Mouse (Mus musculus) intestine, embryonic 16.5 days (tissue): ENCODE data around the gene Nedd9. TPM values are rescaled to one million over a fixed set of nuclear protein-coding genes. Genes with fewer than 3 reads are reported as not detected.
A peak's percentile ranks its signal among the peaks of the same experiment; 100 is the strongest.

Experiments
- ATAC-seq: fragments of 200-750 bp; cut with Nextera tagmentation; 2 replicates; pipeline ENCODE4 v1.8.0; 2017; ENCODE audit warnings: moderate TSS enrichment, moderate library complexity
- H3K27ac ChIP-seq: fragments of 300-500 bp; sonication (generic); 2 replicates; pipeline ENCODE4 v1.5.1; 2014; ENCODE audit warnings: mild to moderate bottlenecking, low read length
- H3K27me3 ChIP-seq: fragments of 300-500 bp; sonication (generic); replicated peaks from 2 replicates; pipeline ENCODE4 v1.6.1; 2014; ENCODE audit warnings: low read length, control low read depth, mixed read lengths; ENCODE audit not compliant: control insufficient read depth, insufficient read depth
- H3K36me3 ChIP-seq: fragments of 300-500 bp; sonication (generic); 2 replicates; pipeline ENCODE4 v1.6.1; 2014; ENCODE audit warnings: low read length, control low read depth; ENCODE audit not compliant: control insufficient read depth, insufficient read depth
- H3K4me1 ChIP-seq: fragments of 300-500 bp; sonication (generic); 2 replicates; pipeline ENCODE4 v1.6.1; 2014; ENCODE audit warnings: low read length, control low read depth, mixed read lengths; ENCODE audit not compliant: control insufficient read depth, insufficient read depth
- H3K4me2 ChIP-seq: fragments of 300-500 bp; sonication (generic); 2 replicates; pipeline ENCODE4 v1.6.1; 2014; ENCODE audit warnings: low read depth, low read length, control low read depth
- H3K4me3 ChIP-seq: fragments of 300-500 bp; sonication (generic); 2 replicates; pipeline ENCODE4 v1.5.1; 2014; ENCODE audit warnings: mild to moderate bottlenecking, low read length
- H3K9ac ChIP-seq: fragments of 300-500 bp; sonication (generic); 2 replicates; pipeline ENCODE4 v1.6.1; 2014; ENCODE audit warnings: low read depth, low read length
- H3K9me3 ChIP-seq: fragments of 300-500 bp; sonication (generic); 2 replicates; pipeline ENCODE4 v1.6.1; 2016; ENCODE audit warnings: low read length, control low read depth; ENCODE audit not compliant: control insufficient read depth
- WGBS: fragments of 180-500 bp; shearing (Covaris S2); extraction: QIAGEN DNeasy Blood & Tissue Kit; methylation state at CpG from one replicate; pipeline ENCODE4 v1.1.7; 2014; 5-methylcytosine and 5-hydroxymethylcytosine counted together
- polyA plus RNA-seq: library from polyadenylated mRNA; unstranded; fragments of >200 nt; fragmentation: Nextera tagmentation; extraction: Ambion mirVana; gene quantifications from 2 replicates; pipeline ENCODE4 v1.2.1, GENCODE M21; 2015

The Nedd9 gene
- polyA plus RNA-seq, 1 experiment from 2014 or later = 38.5 TPM

DNA sequence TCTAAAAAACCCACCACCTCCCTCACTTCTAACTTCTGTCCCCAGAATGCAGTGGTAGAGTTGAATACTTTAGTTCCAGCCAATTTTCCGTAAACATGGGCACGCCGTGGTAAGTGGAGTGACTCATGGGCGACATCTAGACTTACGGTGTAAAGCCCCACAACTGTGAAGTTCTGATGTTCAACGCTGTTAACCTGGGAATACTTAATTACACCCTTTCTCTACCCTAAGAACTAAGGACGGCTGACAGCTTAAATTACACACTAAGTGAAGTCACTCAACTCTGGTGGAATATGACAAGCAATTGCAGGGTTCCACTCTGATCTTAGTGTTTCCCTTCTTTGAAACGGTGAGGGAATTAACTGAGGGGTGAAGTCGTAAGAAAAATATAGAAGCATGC, 122.9 kb downstream of the Nedd9 start:
- WGBS = 82% methylated on average over 9 of the region's 9 CpGs
- no peaks in the 10 kb centered on the region for H3K27me3 ChIP-seq
- H3K4me2 ChIP-seq = no peak overlapping the region
- H3K9me3 ChIP-seq = no peaks in the 10 kb centered on the region
- H3K4me3 ChIP-seq = no peak overlapping the region
- ATAC-seq = no peak
- H3K9ac ChIP-seq = no peak overlapping the region
- no peaks in the 10 kb centered on the region for H3K36me3 ChIP-seq
- H3K27ac ChIP-seq = no peak overlapping the region
- peaks cover 12% of the 10 kb centered on the region for H3K4me1 ChIP-seq

DNA sequence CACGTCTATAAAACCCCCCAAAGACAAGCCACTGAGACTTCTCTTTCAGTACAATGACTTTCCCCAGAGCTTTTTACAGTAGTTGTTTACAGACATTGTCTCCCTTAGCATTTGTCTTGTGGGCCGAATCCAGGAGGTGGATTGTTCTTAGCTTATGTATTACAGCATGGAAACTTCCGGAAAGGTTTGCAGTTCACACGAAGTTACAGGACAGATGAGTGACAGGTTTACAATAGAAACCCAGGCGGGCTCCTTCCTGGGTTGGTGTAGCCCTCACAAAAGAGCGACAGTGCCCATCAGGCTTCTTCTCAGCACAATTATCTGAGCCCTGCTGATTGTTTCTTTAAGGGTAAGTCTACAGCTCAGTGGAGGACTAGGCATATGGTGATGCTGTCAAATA, 124.3 kb downstream of the Nedd9 start:
- Histone ChIP-seq H3K36me3 (no peaks in the 10 kb centered on the region), H3K4me1 (peaks cover 12% of the 10 kb centered on the region), H3K9ac (no peak overlapping the region), H3K9me3 (no peaks in the 10 kb centered on the region), H3K27ac (no peak overlapping the region), H3K4me2 (no peak overlapping the region), H3K27me3 (no peaks in the 10 kb centered on the region), H3K4me3 (no peak overlapping the region)
- no peak for ATAC-seq
- WGBS = 65% methylated on average over 6 of the region's 6 CpGs

DNA sequence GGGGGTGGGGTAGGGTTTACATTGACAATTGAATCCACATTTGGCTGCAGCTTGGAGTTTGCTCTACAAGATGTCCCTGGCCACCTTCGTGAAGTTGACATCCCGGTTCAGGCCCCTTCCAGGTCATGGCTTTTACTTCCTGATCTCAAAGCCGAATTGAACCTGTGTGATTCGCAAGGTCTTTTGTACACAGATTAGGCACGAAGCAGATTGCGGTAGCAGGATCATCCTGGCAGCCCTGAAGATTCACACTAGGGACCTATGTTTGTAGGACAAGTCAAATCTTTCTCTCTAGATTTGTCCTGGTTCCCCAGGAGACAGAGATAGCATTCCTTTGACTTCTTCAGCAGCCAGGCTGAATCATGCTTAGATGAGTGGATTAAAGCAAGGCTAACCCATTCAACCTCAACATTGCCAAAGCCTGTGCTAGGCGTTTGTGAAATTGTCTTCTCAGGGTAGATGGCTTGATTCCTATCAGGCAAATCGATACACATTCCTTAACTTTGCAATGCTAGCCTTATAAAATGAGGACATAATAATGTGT, 126.8 kb downstream of the Nedd9 start:
- no peak for ATAC-seq
- Histone ChIP-seq H3K4me3 (no peak overlapping the region), H3K36me3 (no peaks in the 10 kb centered on the region), H3K9me3 (no peaks in the 10 kb centered on the region), H3K9ac (0 out of 2 replicates have a peak overlapping the region, but pooled peaks have one; percentile 25), H3K27ac (no peak overlapping the region), H3K4me1 (peaks cover 19% of the 10 kb centered on the region), H3K27me3 (no peaks in the 10 kb centered on the region), H3K4me2 (peak overlapping the region; percentile 63; the same call in 1 of the 2 replicates)
- WGBS = 41% methylated on average over 8 of the region's 8 CpGs

DNA sequence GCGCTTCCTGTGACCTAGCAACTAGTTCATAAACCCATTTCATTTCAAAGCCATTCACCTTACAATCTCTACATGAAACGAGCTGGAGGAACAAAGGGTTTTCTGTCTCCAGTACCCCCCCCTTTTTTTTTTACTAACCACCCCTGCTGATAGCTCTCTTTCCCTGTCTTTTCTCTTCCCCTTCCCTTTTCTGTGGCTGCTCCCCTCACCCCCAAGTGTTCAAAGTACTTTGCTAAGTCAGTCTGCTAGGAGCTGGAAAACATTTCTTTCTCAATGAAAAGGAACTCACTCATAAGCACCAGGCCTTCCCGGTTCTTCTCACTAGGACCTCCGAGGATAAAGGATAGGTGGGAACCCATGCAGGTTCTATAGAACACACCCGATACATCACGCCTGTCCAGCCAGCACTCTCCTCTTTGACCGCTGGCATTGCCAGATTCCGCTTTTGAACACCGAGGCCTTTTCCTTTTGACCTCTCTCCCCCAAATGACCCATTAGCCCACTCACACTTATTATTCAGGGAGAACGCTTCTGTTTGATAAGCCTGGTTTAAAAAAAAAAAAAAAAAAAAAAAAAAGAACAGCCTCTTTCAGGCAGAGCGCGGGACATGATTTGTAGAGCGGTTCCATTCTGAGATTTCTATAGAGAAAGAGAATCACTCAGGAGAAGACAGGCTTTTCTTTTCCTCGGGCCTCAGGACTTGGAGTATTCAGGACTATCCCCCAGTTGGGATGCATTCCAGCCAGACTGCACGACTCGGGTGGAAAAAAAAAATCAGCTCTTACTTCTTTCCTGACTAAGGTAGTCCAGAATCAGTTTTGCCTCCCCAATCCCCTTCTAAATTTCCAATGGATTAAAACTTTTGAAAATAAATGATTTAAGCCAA, 127.6 kb downstream of the Nedd9 start:
- H3K27ac ChIP-seq = peak overlapping the region; percentile 75
- no peaks in the 10 kb centered on the region for H3K36me3 ChIP-seq
- H3K27me3 ChIP-seq = no peaks in the 10 kb centered on the region
- peak; percentile 12; the same call in 1 of the 2 replicates for ATAC-seq
- H3K4me1 ChIP-seq = peaks cover 19% of the 10 kb centered on the region
- H3K9me3 ChIP-seq = no peaks in the 10 kb centered on the region
- H3K4me2 ChIP-seq = peak overlapping the region; percentile 63
- peak overlapping the region; percentile 84 for H3K9ac ChIP-seq
- H3K4me3 ChIP-seq = peak overlapping the region; percentile 77
- WGBS = 6% methylated on average over 16 of the region's 16 CpGs

DNA sequence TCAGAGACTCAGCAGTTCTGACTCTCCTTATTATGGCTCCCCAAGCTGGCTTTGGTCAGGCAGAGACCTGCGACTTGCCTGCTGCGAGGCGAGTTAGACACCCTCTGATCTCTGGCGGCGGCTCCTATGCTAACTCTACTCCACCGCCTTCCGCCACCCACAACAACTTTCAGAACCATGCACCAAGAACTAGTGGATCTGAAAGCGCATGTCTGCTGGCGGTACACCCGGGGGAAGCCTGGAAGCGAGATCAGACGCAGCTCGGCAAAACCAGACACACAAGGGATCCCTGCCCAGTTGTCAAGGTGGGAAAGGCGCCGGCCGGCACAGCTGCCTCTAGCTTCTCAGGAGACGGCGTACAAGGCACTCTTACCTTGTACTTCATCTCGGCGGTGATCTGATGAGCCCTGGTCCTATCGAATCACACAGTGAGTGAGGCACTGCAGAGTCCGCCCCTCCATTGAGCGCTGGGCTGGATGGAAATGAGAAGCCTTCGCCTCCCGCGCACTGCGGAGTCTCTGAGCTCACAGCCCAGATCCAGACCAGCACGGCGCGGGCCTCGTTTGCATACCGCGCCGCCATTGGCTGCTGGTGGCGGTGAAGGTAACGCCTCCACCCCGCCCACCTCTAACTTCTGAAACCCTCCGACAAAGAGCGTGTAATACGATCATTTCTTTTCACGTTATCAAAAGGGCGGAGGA, 128.5 kb downstream of the Nedd9 start:
- Histone ChIP-seq H3K27me3 (no peaks in the 10 kb centered on the region), H3K4me1 (peaks cover 22% of the 10 kb centered on the region), H3K4me2 (peak overlapping the region; percentile 63), H3K9ac (peak overlapping the region; percentile 84), H3K36me3 (no peaks in the 10 kb centered on the region), H3K27ac (peak overlapping the region; percentile 97), H3K4me3 (peak overlapping the region; percentile 77), H3K9me3 (no peaks in the 10 kb centered on the region)
- ATAC-seq = peak; percentile 97
- WGBS = under 1% methylated on average over 42 of the region's 42 CpGs

DNA sequence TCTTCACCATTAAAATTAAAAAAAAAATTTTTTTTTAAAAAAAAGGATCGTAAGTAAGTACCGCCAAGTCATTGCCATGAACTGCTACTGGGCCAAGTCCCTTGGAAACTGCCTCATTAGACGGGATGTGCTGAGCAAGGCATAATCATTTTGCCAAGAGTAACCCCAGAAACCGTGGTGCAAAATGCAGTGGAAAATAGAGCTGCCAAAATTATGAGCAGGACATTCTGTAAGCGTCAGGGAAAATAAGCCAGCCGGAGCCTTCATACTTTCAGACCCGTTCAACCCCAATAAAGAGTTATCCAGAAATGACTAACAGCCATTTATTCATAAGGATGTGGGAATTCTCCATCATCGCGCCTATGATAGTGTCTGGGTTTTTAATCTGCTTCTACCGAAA, 129.2 kb downstream of the Nedd9 start:
- Histone ChIP-seq H3K4me1 (peaks cover 23% of the 10 kb centered on the region), H3K9me3 (no peaks in the 10 kb centered on the region)
- 12% methylated on average over 10 of the region's 10 CpGs for WGBS

DNA sequence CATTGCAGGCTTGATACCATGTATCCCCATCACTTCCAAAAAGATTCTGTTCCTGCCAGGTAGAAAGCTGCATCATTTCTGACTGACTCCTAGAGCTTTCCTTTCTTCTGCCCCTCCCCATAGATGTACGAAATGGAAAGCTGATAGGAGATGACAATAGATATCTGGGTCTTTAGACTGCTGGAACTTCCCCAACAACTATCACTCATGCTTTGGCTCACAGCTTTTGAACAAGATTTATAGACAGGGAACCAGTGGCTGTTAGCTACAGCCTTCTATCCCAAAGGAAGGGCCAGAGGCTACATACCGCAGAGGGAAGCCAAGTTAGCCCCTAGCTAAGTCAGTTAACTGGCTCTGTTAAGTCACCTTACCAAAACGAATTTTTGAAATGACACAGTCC, 129.6 kb downstream of the Nedd9 start:
- Histone ChIP-seq H3K4me3 (peak overlapping the region; percentile 77), H3K4me2 (peak overlapping the region; percentile 57), H3K27me3 (no peaks in the 10 kb centered on the region), H3K27ac (peak overlapping the region; percentile 39), H3K9me3 (no peaks in the 10 kb centered on the region), H3K9ac (peak overlapping the region; percentile 84), H3K4me1 (peaks cover 27% of the 10 kb centered on the region), H3K36me3 (no peaks in the 10 kb centered on the region)
- no peak for ATAC-seq
- whole genome bisulfite sequencing = 37% methylated on average over 3 of the region's 3 CpGs

More for the DNA sequence above, 129.2 kb downstream of the Nedd9 start:
- Histone ChIP-seq H3K4me3 (peak overlapping the region; percentile 77), H3K27ac (peak overlapping the region; percentile 97), H3K4me2 (peak overlapping the region; percentile 57), H3K27me3 (no peaks in the 10 kb centered on the region), H3K9ac (peak overlapping the region; percentile 84), H3K36me3 (no peaks in the 10 kb centered on the region)
- ATAC-seq = no peak

DNA sequence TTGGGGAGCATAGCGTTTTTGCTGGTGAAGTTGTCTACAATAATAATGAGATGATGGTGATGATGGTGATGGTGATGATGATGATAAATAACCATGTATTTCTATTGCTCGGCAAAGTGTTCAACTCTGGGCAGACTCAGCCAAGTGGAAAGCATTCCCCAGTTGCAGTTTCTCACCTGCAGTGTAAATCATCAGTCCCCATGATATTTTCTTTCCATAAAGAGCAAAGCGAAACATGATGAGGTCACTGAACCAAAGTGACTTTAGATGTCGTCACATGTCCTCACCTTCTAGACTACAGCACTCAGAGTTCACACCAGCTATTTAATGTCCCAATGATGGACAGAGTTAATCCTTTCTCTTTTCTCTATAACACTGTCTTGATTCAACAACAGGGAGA, 130.0 kb downstream of the Nedd9 start:
- no peaks in the 10 kb centered on the region for H3K9me3 ChIP-seq
- H3K4me1 ChIP-seq = peaks cover 32% of the 10 kb centered on the region
- peak overlapping the region; percentile 84; the same call in 1 of the 2 replicates for H3K9ac ChIP-seq
- H3K36me3 ChIP-seq = no peaks in the 10 kb centered on the region
- no peak for ATAC-seq
- H3K27me3 ChIP-seq = no peaks in the 10 kb centered on the region
- H3K27ac ChIP-seq = no peak overlapping the region
- H3K4me2 ChIP-seq = peak overlapping the region; percentile 57
- H3K4me3 ChIP-seq = peak overlapping the region; percentile 77
- 58% methylated on average over 4 of the region's 4 CpGs for WGBS

DNA sequence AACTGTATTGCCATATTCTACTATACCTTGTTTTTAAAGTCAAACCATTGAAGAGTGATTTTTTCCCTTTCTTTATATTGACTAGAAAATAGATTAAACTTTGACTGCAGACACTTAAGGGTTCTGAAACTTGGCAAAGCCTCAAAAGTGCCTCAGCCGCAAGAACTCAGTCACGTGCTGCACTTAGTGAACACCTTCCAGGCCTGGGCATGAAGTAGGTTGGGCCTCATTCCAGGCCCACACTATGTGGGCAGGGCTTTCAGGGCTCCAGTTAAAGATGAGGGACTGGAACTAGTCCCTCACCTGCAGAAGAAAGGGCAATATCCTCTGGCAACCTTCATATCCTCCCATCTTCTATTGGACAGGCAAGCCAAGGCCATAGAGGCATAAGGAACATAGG, 131.6 kb downstream of the Nedd9 start:
- no peaks in the 10 kb centered on the region for H3K36me3 ChIP-seq
- no peaks in the 10 kb centered on the region for H3K9me3 ChIP-seq
- peak; percentile 59 for ATAC-seq
- 0 out of 2 replicates have a peak overlapping the region, but pooled peaks have one; percentile 37 for H3K9ac ChIP-seq
- peak overlapping the region; percentile 51 for H3K4me2 ChIP-seq
- H3K27ac ChIP-seq = peak overlapping the region; percentile 76
- peaks cover 34% of the 10 kb centered on the region for H3K4me1 ChIP-seq
- H3K27me3 ChIP-seq = no peaks in the 10 kb centered on the region
- H3K4me3 ChIP-seq = peak overlapping the region; percentile 22
- WGBS = 16% methylated on average over 2 of the region's 2 CpGs
